Mouse (Mus musculus) mouse trophoblast stem cell (cell line): ENCODE measurements around the gene Hoxc10.

Experiments
- in situ Hi-C, 2 experiments: fragments of 300-500 bp; cut with MseI, MboI; formaldehyde crosslinking; loops; 2 replicates in 1 of 2; 3 replicates in 1 of 2; pipeline ENCODE4 v1.15.1; 2025

Hoxc10 gene

DNA sequence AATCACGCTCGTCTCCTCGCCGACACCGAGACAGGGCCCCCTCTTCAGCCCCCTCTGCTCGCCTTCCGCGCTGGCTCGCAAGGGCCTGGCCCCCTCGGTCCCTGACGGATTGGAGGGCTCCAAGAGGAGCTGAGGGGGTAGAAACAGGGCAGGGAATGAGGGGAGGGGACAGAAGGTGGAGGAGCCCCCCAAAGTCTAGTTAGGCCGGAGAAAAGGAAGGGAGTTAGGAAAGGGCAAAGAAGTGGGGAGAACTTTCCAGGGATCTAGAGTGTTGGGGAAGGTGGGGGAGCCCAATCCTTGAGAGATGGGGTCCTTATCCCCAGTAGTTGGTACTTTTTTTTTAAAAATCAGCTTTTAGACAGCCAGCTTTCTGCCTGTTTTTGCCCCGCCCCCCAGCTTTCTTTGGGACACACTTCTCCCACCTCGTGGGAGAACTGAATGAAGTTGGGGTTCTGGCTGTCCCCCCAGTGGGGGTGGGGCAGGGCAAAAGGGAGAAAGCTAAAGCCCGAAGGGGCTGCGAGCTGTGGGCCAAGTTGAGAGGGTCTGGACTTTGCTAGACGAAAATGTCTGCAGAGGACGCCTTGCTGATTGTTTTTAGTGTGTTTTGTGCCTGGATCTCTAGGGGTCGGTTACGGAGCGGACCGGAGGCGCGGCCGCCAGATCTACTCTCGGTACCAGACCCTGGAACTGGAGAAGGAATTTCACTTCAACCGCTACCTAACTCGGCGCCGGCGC lies 43.7 kb downstream of the Hoxc10 start:
- in situ Hi-C loops: loop anchor here (5.0 to 10.0 kb wide), 2 partner anchors 125 to 162 kb away; no protein-coding TSS in a partner anchor

DNA sequence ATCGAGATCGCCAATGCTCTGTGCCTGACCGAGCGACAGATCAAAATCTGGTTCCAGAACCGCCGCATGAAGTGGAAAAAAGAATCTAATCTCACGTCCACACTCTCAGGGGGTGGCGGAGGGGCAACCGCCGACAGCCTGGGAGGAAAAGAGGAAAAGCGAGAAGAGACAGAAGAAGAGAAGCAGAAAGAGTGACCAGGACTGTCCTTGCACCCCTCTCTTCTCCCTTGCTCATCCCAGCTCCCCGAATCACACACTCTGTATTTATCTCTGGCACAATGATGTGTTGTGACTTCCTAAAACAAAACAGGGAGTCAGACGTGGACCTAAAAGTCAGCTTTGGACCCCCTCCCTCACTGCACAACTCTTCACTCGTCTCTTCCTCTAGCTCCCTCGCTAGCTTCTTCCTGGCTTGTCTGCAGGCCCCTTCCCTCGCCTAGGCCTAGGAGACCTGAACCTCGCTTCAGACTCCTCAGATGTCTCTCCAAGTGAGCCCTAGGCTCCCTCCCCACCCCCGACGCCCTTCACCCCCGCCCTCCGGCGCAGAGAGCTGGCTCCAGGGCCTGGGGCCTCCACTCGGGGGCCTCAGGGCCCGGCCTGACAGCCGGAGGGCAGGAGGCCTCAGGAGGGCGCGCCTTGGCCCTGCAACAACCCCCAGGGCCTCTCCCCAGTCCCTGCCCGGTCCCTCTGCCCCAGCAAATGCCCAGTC lies 44.4 kb downstream of the Hoxc10 start:
- in situ Hi-C loops: loop anchor here (5.0 to 10.0 kb wide), 2 partner anchors 124 to 161 kb away; no protein-coding TSS in a partner anchor

DNA sequence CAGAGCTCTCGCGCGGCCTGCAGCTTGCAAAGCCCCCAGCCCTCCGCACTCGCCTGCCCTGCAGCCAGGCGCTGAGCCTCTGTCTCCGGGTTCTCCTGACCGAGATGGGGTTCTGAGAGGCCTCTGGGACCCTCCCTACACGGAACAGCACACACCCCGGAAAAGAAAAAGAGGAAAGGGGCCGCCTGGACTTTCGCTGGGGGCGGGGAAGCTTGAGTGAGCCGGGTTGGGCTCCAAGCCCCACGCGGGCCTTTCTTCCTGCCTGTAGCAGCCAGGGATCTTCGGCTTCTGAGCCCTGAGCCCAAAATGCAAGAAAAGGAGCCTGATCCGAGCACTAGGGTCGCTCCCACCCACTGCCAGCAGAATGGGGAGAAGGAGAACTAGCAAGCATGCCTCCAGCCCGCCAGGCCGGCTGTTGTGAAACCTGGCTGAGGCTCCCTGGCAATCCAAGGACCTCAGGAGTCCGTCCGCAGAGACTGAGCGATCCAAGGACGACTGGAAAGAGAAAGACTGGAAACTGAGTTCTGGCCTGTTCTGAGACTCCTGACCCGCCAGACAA lies 45.4 kb downstream of the Hoxc10 start:
- in situ Hi-C loops: loop anchor here (5.0 to 10.0 kb wide), 2 partner anchors 123 to 160 kb away; no protein-coding TSS in a partner anchor

DNA sequence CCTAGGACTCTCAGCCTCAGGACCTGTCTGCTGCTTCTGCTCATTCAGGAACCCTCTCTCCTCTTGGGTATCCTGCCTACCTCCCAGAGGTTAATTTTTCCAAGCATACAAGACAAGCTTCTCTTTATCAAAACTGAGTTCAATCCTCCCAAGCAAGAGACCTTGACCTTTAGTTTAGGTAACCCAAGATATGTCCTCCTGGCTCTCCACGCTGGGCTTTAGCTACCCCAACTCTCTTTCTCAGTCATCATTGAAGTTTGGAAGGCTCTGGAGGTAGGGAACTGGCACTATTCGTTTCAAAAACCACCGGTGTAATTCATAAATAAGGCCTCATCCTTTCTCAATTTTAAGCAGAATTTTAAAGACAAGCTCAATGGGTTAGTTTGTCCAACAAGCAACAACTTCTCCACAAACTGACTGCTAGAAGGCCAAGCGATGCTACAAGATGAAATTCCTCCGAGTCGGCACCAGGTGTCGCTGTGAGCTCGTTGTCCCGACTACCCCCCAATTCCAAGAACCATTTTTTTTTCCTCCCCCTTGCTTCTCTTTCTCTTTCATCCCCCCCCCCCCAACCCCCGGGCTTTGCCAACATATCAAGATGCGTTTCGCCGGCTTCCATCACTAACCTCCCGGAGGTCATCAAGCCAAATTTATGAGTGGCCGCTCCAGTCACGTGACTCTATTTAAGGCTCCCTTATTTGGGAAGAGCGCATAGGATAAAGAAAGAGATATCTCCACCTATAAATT lies 46.8 kb downstream of the Hoxc10 start:
- in situ Hi-C loops: loop anchor here (5.0 to 10.0 kb wide), 2 partner anchors 121 to 159 kb away; no protein-coding TSS in a partner anchor

DNA sequence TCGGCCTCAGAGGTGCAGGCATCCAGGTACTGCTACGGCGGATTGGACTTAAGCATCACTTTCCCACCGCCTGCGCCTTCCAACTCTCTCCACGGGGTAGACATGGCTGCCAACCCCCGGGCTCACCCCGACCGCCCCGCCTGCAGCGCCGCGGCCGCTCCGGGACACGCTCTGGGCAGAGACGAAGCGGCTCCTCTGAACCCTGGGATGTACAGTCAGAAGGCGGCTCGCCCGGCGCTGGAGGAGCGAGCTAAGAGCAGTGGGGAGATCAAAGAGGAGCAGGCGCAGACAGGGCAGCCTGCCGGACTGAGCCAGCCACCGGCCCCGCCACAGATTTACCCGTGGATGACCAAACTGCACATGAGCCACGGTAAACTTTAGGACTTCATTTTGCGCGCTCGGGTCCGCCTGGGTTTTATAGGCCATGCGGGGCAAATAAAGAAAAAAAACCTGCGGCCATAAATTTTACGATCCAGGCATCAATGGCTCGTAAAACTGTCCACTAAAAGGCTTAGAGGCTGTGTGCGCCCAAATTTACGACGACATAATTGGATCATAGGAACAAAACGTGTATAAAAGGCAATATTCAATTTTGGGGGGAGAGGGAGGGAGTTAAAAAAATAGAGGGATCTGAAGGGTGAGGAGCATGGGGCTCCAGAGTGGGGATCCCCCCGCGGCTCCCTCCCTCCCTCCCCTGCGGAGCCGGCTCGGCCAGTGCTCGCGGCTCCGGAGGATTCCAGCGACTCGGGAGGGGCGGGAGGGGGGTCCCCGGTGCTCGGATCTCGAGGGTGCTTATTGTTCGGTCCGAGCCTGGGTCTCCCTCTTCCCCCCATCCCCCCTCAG lies 47.8 kb downstream of the Hoxc10 start:
- in situ Hi-C loops: loop anchor here (5.0 to 10.0 kb wide), 2 partner anchors 120 to 158 kb away; no protein-coding TSS in a partner anchor

DNA sequence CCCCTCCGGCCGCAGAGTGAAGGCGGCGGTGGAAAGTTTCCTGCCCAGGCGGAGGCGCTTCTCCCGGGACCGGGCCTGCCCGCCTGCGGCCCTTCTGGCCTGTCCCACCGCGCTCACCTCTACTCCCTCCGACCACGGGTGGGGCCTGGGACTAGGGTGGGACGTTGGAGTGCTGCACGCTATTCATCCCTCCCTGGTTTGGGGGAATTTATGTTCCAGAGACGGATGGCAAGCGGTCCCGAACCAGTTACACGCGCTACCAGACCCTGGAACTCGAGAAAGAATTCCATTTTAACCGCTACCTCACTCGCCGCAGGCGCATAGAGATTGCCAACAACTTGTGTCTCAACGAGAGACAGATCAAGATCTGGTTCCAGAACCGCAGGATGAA lies 48.4 kb downstream of the Hoxc10 start:
- in situ Hi-C loops: loop anchor here in 1 of 2 experiments (10.0 kb wide), 1 partner anchor 120 kb away; no protein-coding TSS in a partner anchor

DNA sequence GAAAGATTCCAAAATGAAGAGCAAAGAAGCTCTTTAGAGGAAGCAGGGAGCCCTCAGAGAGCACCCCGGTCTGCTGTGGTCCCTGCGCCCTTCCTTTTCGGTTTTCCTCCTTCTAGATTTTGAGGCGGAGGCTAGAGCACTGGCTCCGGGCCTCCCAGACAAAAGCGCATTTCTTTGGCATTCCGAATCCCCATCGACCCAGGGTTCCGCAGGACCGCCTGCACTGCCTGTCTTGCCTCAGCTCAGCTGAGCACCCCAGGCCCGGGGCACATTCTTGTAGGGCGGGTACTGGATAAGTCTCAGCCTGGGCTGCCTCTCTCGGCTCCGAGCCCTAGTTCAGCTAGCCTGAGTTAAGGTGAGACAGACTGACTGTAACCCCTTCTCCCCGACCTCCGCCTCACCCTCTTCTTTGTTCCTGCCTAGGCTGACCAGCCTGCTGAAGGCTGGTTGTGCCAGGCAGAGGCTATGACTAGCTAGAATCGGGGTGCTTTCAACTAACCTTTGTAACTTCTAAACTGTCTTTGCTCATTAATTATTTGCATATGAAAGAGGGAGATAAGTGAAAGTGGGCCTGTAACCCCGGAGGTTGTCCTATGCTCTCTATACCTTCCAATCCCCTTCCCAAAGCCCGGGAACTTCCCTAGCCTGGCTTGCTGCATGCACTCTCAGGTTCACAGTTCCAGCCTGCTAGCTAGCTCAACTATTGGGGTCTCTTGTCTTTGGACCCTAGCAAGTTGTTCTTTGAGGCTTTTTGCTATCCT lies 49.0 kb downstream of the Hoxc10 start:
- in situ Hi-C loops: loop anchor here in 1 of 2 experiments (10.0 kb wide), 1 partner anchor 119 kb away; no protein-coding TSS in a partner anchor

DNA sequence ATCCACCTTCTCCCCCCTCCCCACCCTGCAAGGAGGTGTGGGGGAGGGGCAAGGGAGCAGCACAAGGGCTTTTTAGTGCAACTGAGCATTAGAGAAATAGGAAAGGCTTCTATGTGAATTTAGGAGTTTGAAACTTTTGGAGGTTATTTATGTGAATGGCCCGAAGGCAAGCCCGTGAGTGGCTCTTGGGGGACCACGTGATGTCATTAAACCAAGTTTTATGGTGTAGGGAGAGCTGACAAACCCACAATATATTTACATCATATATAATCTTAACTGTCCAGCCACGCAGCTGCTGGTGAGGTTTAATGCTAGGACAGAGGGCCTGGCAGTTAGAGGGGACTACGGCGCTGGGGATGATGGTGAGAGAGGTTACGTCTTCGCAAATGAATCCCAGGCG lies 52.0 kb downstream of the Hoxc10 start, which contains the start of gene Hoxc4:
TSS of gene Hoxc4 (plus strand) at position 299 of the 400 bp plus-strand sequence.
- in situ Hi-C loops: loop anchor here in 1 of 2 experiments (10.0 kb wide), 1 partner anchor 116 kb away; no protein-coding TSS in a partner anchor

DNA sequence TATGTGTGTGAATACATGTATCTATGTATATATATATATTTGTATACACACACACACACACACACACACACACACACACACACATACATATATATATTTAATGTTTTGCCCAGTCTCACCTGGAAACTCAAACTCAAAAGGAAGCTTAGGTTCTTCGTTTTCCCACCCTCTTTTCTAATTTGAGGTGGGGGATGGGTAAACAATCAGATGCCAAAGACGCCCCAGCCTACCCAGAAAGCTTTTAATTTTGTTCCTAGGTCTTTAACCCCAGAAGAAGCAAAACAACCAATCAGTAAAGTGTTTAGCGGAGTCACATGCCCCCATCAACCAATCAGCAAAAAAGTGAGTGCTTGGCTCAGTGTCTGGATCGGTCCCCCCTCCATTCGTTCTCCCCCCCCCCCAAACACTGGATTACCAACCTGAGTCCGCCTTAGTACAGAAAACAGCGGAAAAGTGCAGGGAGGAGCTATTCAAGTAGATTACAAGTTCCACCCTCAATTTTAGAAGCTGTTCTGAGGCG lies 54.4 kb downstream of the Hoxc10 start:
- in situ Hi-C loops: loop anchor here in 1 of 2 experiments (5.0 kb wide), 1 partner anchor 106 kb away; no protein-coding TSS in a partner anchor
